Mouse (Mus musculus) forebrain, postnatal 0 days (tissue): Measurements from ENCODE around the gene Rnf220. TPM values are rescaled to one million over a fixed set of nuclear protein-coding genes. Genes with fewer than 3 reads are reported as not detected.

Source experiments
- ATAC-seq: fragments of 200-750 bp; cut with Nextera tagmentation; 2 replicates; pipeline ENCODE4 v1.8.0; 2017; ENCODE audit warnings: mild to moderate bottlenecking, moderate library complexity
- DNase-seq: peaks from one replicate; pipeline ENCODE4 v3.0.0-alpha.2; 2015
- H3K27ac ChIP-seq: fragments of 300-500 bp; sonication (generic); 2 replicates; pipeline ENCODE4 v1.5.1; 2014; ENCODE audit warnings: low read depth, mild to moderate bottlenecking, antibody characterized with exemption, low read length, moderate library complexity, mixed read lengths
- H3K27me3 ChIP-seq: fragments of 300-500 bp; sonication (generic); 2 replicates; pipeline ENCODE4 v1.6.1; 2014; ENCODE audit warnings: mild to moderate bottlenecking, low read length, mixed read lengths; ENCODE audit not compliant: insufficient read depth
- H3K36me3 ChIP-seq: fragments of 300-500 bp; sonication (generic); 2 replicates; pipeline ENCODE4 v1.6.1; 2014; ENCODE audit warnings: mild to moderate bottlenecking, moderate library complexity; ENCODE audit not compliant: insufficient read depth
- H3K4me1 ChIP-seq: fragments of 300-500 bp; sonication (generic); 2 replicates; pipeline ENCODE4 v1.6.1; 2014; ENCODE audit warnings: antibody characterized with exemption; ENCODE audit not compliant: insufficient read depth
- H3K4me2 ChIP-seq: fragments of 300-500 bp; sonication (generic); 2 replicates; pipeline ENCODE4 v1.6.1; 2014; ENCODE audit warnings: low read depth, mild to moderate bottlenecking, moderate library complexity
- H3K4me3 ChIP-seq: fragments of 300-500 bp; sonication (generic); 2 replicates; pipeline ENCODE4 v1.5.1; 2014; ENCODE audit warnings: low read depth, low read length, mixed read lengths
- H3K9ac ChIP-seq: fragments of 300-500 bp; sonication (generic); 2 replicates; pipeline ENCODE4 v1.6.1; 2014; ENCODE audit warnings: mild to moderate bottlenecking
- H3K9me3 ChIP-seq: fragments of 300-500 bp; sonication (generic); 2 replicates; pipeline ENCODE4 v1.6.1; 2016; ENCODE audit warnings: low read length
- CTCF ChIP-seq: sonication (generic); IDR thresholded peaks from 2 replicates; pipeline ENCODE4 v1.5.1; 2016; ENCODE audit warnings: antibody characterized with exemption, control low read depth, low read depth
- WGBS: fragments of 180-500 bp; shearing (Covaris S2); extraction: QIAGEN DNeasy Blood & Tissue Kit; methylation state at CpG from one replicate; pipeline ENCODE4 v1.1.7; 2014; 5-methylcytosine and 5-hydroxymethylcytosine counted together
- polyA plus RNA-seq: library from polyadenylated mRNA; unstranded; fragments of >200 nt; fragmentation: Nextera tagmentation; extraction: Ambion mirVana; gene quantifications from 2 replicates; pipeline ENCODE4 v1.2.1, GENCODE M21; 2015
- total RNA-seq: library from RNA; depleted of rRNA; stranded (reverse); fragments of >200 nt; gene quantifications from 2 replicates; pipeline ENCODE4 v1.2.3, GENCODE M21; 2014

Rnf220 gene
- total and polyA plus RNA-seq, 2 experiments from 2014 or later = 140 to 185 TPM

DNA sequence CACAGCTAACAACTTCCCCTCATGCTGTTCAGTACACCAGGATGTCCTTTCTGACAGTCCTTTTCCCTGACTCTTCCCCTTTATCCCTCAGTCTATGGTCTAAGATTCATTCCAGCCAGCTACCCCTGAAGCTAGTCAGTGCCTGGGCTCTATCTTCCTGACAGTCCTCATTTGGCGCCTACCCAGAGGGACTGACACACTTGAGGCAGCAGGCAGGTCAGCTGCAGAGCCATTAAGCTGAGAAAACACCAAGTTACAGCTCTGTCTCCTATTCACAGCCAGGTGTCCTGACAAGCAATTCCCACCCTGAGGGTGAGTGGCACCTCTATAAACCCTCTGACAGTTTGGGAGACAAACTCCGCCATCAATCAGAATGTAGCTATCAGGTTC, 217.6 kb downstream of the Rnf220 start:
- ATAC-seq (no peak), DNase-seq (no peak)
- no peaks in the 10 kb centered on the region for H3K27me3 ChIP-seq
- 86% methylated on average over 2 of the region's 2 CpGs for WGBS
- H3K4me1 ChIP-seq = 0 out of 2 replicates have a peak, but pooled peaks cover 7% of the 10 kb centered on the region
- H3K9me3 ChIP-seq = no peaks in the 10 kb centered on the region
- no peak overlapping the region for H3K4me2 ChIP-seq
- no peak overlapping the region for H3K4me3 ChIP-seq
- H3K27ac ChIP-seq = no peak overlapping the region
- no peak overlapping the region for H3K9ac ChIP-seq
- peaks cover 69% of the 10 kb centered on the region for H3K36me3 ChIP-seq
- no peak for TF ChIP-seq CTCF

GRCm38 (mm10) chr4:117278381-117279252, 218.2 kb downstream of the Rnf220 start:
- Histone ChIP-seq H3K9me3 (no peaks in the 10 kb centered on the region), H3K27me3 (no peaks in the 10 kb centered on the region), H3K9ac (no peak overlapping the region), H3K4me1 (0 out of 2 replicates have a peak, but pooled peaks cover 3% of the 10 kb centered on the region), H3K27ac (no peak overlapping the region), H3K4me2 (no peak overlapping the region), H3K4me3 (no peak overlapping the region), H3K36me3 (peaks cover 65% of the 10 kb centered on the region)
- no peak for TF ChIP-seq CTCF
- no peak for ATAC-seq
- DNase-seq = no peak
- WGBS = 66% methylated on average over 10 of the region's 10 CpGs

DNA sequence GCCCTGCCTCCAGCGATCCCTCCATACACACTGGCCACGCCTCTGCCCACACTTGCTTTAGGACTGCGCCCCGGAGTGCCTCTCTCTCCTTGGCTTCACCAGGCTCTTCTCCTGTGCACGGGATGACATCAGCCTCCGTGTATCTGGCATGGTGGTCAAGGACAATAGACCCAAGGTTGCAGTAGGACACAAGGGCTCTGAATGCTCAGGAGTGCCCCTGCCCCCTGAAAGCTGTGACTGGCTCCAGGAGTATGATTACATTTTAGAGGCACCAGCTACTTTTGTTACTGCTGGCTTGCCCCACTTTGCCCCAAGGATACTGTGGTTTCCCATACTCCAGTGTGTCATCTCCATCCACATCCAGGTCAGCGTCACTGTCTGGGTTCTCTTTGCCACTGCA, 219.2 kb downstream of the Rnf220 start:
- ATAC-seq (no peak), DNase-seq (no peak)
- H3K9me3 ChIP-seq = no peaks in the 10 kb centered on the region
- no peak overlapping the region for H3K4me3 ChIP-seq
- H3K27ac ChIP-seq = no peak overlapping the region
- no peaks in the 10 kb centered on the region for H3K4me1 ChIP-seq
- H3K27me3 ChIP-seq = no peaks in the 10 kb centered on the region
- no peak overlapping the region for H3K4me2 ChIP-seq
- no peak overlapping the region for H3K9ac ChIP-seq
- no peak for TF ChIP-seq CTCF
- peaks cover 68% of the 10 kb centered on the region for H3K36me3 ChIP-seq
- 96% methylated on average over 7 of the region's 7 CpGs for whole genome bisulfite sequencing

DNA sequence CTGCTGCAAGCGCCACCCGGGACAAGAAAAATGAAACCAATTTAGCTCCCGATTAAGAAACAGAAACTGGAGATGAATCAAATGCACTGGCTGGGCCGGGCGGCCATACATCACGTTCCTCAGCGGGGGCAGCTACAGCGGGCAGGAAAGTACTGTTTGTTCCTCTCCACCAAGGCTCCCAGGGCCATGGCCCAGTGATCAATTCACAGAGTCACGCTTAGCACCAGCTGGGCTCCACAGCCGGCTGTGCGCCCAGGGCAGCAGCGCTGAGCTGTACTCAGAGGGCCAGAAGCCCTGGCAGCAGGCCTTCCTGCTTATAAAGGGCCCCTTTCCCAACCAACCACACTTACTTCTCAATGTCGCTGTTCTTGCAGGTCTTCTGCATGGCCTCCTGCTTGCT, 219.8 kb downstream of the Rnf220 start:
- H3K4me3 ChIP-seq = no peak overlapping the region
- H3K9me3 ChIP-seq = no peaks in the 10 kb centered on the region
- TF ChIP-seq CTCF = no peak
- 92% methylated on average over 13 of the region's 13 CpGs for WGBS
- H3K9ac ChIP-seq = no peak overlapping the region
- peaks cover 68% of the 10 kb centered on the region for H3K36me3 ChIP-seq
- ATAC-seq = no peak
- H3K4me2 ChIP-seq = no peak overlapping the region
- no peaks in the 10 kb centered on the region for H3K27me3 ChIP-seq
- no peak for DNase-seq
- no peaks in the 10 kb centered on the region for H3K4me1 ChIP-seq
- no peak overlapping the region for H3K27ac ChIP-seq

GRCm38 (mm10) chr4:117276281-117276711, 220.6 kb downstream of the Rnf220 start:
- no peak overlapping the region for H3K4me2 ChIP-seq
- H3K36me3 ChIP-seq = peaks cover 69% of the 10 kb centered on the region
- H3K9me3 ChIP-seq = no peaks in the 10 kb centered on the region
- no peak for DNase-seq
- H3K4me3 ChIP-seq = no peak overlapping the region
- no peaks in the 10 kb centered on the region for H3K27me3 ChIP-seq
- no peak for TF ChIP-seq CTCF
- ATAC-seq = no peak
- WGBS = 97% methylated on average over 17 of the region's 17 CpGs
- no peak overlapping the region for H3K27ac ChIP-seq
- no peak overlapping the region for H3K9ac ChIP-seq
- H3K4me1 ChIP-seq = no peaks in the 10 kb centered on the region

DNA sequence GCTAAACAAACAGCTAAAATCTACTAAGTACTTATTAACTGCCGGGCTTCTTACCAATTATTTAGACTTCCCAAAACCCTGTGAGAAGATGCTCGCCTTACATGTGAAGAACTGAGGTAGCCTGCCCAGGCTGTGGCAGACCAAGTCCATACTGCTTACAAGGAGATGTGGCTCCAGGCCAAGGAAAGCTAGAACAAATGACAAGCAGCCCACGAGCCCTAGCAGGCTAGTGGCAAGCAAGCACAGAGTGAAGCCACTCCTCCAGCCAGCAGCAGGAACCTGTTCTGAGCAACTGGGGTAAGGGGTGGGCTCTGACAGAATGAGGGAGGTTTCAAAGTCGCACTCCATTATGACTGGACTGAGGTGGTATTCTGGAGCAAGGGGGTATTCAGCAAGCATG, 222.1 kb downstream of the Rnf220 start:
- DNase-seq = no peak
- 87% methylated on average over 4 of the region's 4 CpGs for WGBS
- H3K36me3 ChIP-seq = peaks cover 70% of the 10 kb centered on the region

GRCm38 (mm10) chr4:117272459-117272858, 224.4 kb downstream of the Rnf220 start:
- DNase-seq = no peak
- 7% methylated on average over 12 of the region's 12 CpGs for WGBS

More for the DNA sequence above, 222.1 kb downstream of the Rnf220 start:
- no peak overlapping the region for H3K27ac ChIP-seq
- H3K4me2 ChIP-seq = no peak overlapping the region
- H3K4me1 ChIP-seq = no peaks in the 10 kb centered on the region
- no peak for TF ChIP-seq CTCF
- H3K9me3 ChIP-seq = no peaks in the 10 kb centered on the region
- no peak overlapping the region for H3K9ac ChIP-seq
- H3K27me3 ChIP-seq = no peaks in the 10 kb centered on the region
- ATAC-seq = no peak
- no peak overlapping the region for H3K4me3 ChIP-seq

More at GRCm38 (mm10) chr4:117272459-117272858, 224.4 kb downstream of the Rnf220 start:
- H3K4me2 ChIP-seq = no peak overlapping the region
- H3K9me3 ChIP-seq = no peaks in the 10 kb centered on the region
- peaks cover 55% of the 10 kb centered on the region for H3K36me3 ChIP-seq
- ATAC-seq = no peak
- H3K27me3 ChIP-seq = no peaks in the 10 kb centered on the region
- no peak for TF ChIP-seq CTCF
- H3K4me3 ChIP-seq = no peak overlapping the region
- no peaks in the 10 kb centered on the region for H3K4me1 ChIP-seq
- no peak overlapping the region; the same call in 1 of the 2 replicates for H3K27ac ChIP-seq
- no peak overlapping the region for H3K9ac ChIP-seq
